Mouse (Mus musculus): ENCODE measurements around the gene Scand1. TPM values are rescaled to one million over a fixed set of nuclear protein-coding genes. Genes with fewer than 3 reads are reported as not detected.
A peak's percentile ranks its signal among the peaks of the same experiment; 100 is the strongest.

The Scand1 gene
- polyA plus RNA-seq, 1 experiment from 2014 or later, result 88.4 TPM

DNA sequence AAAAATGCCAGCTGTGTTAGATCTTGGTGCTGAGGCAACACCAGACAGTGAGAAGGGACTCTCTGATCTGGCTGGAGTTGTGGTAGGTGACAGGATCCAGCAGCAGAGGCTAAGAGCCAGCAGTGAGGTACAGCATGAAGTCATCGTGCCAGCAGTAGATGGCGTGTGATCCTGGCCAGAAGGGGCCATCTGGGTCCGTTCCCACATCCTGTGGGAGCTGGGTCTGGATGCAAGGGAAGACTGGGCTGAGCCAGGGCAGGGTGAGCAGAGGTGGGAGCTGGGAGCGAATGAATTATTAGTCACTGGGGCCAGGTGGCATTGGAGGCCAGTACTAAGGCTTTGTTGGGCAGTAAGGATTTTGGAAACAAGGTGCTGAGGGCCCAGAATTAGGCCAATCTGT lies 31.3 kb downstream of the Scand1 start:
- ATAC-seq (ENCODE audit: insufficient number of reproducible peaks, insufficient read depth, low FRiP score, low TSS enrichment, low read depth), result no peak

GRCm38 (mm10) chr2:156278226-156279017 lies 34.1 kb downstream of the Scand1 start:
- Histone ChIP-seq H3K27ac (peak overlapping the region; percentile 66), H3K36me3 (peaks cover 53% of the 10 kb centered on the region)
- no peak for ATAC-seq (ENCODE audit: insufficient number of reproducible peaks, insufficient read depth, low FRiP score, low TSS enrichment, low read depth)

More for the DNA sequence above, 31.3 kb downstream of the Scand1 start:
- Histone ChIP-seq H3K4me2 (no peak overlapping the region), H3K4me1 (peaks cover 8% of the 10 kb centered on the region; the same call in 1 of the 2 replicates), H3K4me3 (no peak overlapping the region), H3K36me3 (peaks cover 42% of the 10 kb centered on the region), H3K27me3 (no peaks in the 10 kb centered on the region), H3K9ac (no peak overlapping the region), H3K27ac (no peak overlapping the region), H3K9me3 (no peaks in the 10 kb centered on the region)
- 85% methylated on average over 4 of the region's 4 CpGs for WGBS

GRCm38 (mm10) chr2:156272553-156272952 lies 40.0 kb downstream of the Scand1 start:
- 89% methylated on average over 6 of the region's 6 CpGs for WGBS
- peaks cover 58% of the 10 kb centered on the region for H3K36me3 ChIP-seq
- no peak overlapping the region for H3K27ac ChIP-seq
- no peak overlapping the region for H3K4me2 ChIP-seq
- H3K9me3 ChIP-seq, result no peaks in the 10 kb centered on the region
- no peaks in the 10 kb centered on the region for H3K27me3 ChIP-seq
- ATAC-seq (ENCODE audit: insufficient number of reproducible peaks, insufficient read depth, low FRiP score, low TSS enrichment, low read depth), result no peak
- no peak overlapping the region for H3K4me3 ChIP-seq
- no peaks in the 10 kb centered on the region for H3K4me1 ChIP-seq
- no peak overlapping the region for H3K9ac ChIP-seq

More at GRCm38 (mm10) chr2:156278226-156279017, 34.1 kb downstream of the Scand1 start:
- Histone ChIP-seq H3K27me3 (no peaks in the 10 kb centered on the region), H3K4me2 (no peak overlapping the region), H3K4me3 (no peak overlapping the region), H3K9ac (no peak overlapping the region), H3K4me1 (peaks cover 8% of the 10 kb centered on the region; the same call in 1 of the 2 replicates), H3K9me3 (no peaks in the 10 kb centered on the region)
- 45% methylated on average over 4 of the region's 4 CpGs for WGBS

GRCm38 (mm10) chr2:156267636-156268035 lies 44.9 kb downstream of the Scand1 start:
- WGBS, result 97% methylated on average over 9 of the region's 9 CpGs
- Histone ChIP-seq H3K4me2 (no peak overlapping the region), H3K9ac (no peak overlapping the region), H3K27ac (no peak overlapping the region), H3K27me3 (no peaks in the 10 kb centered on the region), H3K4me3 (no peak overlapping the region), H3K4me1 (no peaks in the 10 kb centered on the region), H3K9me3 (no peaks in the 10 kb centered on the region), H3K36me3 (peaks cover 44% of the 10 kb centered on the region)
- ATAC-seq (ENCODE audit: insufficient number of reproducible peaks, insufficient read depth, low FRiP score, low TSS enrichment, low read depth), result no peak

DNA sequence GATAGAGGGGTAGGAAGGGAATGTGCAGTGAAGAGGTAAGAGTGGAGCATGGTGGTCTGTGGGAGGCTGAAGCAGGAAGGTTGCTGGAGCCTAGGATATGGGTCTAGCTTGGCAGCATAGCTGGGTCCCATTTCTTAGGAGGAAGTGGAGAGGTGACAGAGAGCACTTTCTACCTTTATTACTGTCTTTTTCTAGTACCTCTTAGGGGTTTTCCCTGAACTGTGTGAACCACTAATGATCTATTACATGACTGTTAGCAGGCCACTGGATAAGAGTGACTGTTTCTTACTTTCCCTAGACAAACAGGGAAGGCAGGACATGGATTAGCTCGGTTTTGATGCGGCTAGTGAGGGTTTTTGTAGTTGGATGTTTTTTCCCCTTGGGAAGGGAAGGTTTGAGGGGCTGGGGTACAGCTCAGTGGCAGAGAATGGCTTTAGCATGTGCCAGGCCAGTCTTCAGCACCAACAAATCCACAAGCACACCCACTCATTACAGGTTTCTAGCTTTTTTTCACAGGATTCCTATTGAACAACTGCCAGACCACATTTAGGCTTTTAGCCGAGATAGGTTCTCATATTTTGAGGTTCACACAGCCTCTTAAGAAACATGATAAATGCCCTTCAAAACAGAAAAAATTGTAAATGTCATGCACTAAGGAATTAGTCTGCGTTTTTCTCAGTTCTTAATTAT lies 49.2 kb downstream of the Scand1 start:
- WGBS, result 81% methylated on average over 4 of the region's 4 CpGs
- peaks cover 55% of the 10 kb centered on the region for H3K36me3 ChIP-seq
- no peak for ATAC-seq (ENCODE audit: insufficient number of reproducible peaks, insufficient read depth, low FRiP score, low TSS enrichment, low read depth)

More for the DNA sequence above, 49.2 kb downstream of the Scand1 start:
- Histone ChIP-seq H3K4me3 (no peak overlapping the region), H3K4me1 (no peaks in the 10 kb centered on the region), H3K4me2 (no peak overlapping the region), H3K9me3 (no peaks in the 10 kb centered on the region), H3K27me3 (no peaks in the 10 kb centered on the region), H3K9ac (no peak overlapping the region), H3K27ac (no peak overlapping the region)

Small RNA genes within 50 kb of the gene (microRNA-seq; reads per million reads assigned to microRNA genes)
- not detected for gene Gm22759

Other genes starting within 250 kb of the Scand1 start
- gene Spag4, start 247.5 kb downstream of the Scand1 start, polyA plus RNA-seq (2015; fragmentation: Nextera tagmentation; extraction: Ambion mirVana), result 3.5 and 4.8 TPM in 2 replicates
- 60.5 and 62.7 TPM in 2 replicates for gene Cpne1, start 200.7 kb downstream of the Scand1 start, polyA plus RNA-seq (2015; fragmentation: Nextera tagmentation; extraction: Ambion mirVana)
- 31.7 and 33.4 TPM in 2 replicates for gene Rbm12, start 200.7 kb downstream of the Scand1 start, polyA plus RNA-seq (2015; fragmentation: Nextera tagmentation; extraction: Ambion mirVana)
- gene Gm28036, start 185.6 kb downstream of the Scand1 start, polyA plus RNA-seq (2015; fragmentation: Nextera tagmentation; extraction: Ambion mirVana), result 20.4 and 21.7 TPM in 2 replicates
- gene Romo1, start 168.7 kb downstream of the Scand1 start, polyA plus RNA-seq (2015; fragmentation: Nextera tagmentation; extraction: Ambion mirVana), result 383 and 419 TPM in 2 replicates
- 35.4 and 39.3 TPM in 2 replicates for gene Nfs1, start 168.5 kb downstream of the Scand1 start, polyA plus RNA-seq (2015; fragmentation: Nextera tagmentation; extraction: Ambion mirVana)
- gene Rbm39, start 132.5 kb downstream of the Scand1 start, polyA plus RNA-seq (2015; fragmentation: Nextera tagmentation; extraction: Ambion mirVana), result 862 and 870 TPM in 2 replicates
- gene Phf20, start 116.2 kb downstream of the Scand1 start, polyA plus RNA-seq (2015; fragmentation: Nextera tagmentation; extraction: Ambion mirVana), result 90.3 and 95.8 TPM in 2 replicates
- 5.0 and 5.2 TPM in 2 replicates for gene Cnbd2, start 405 bp downstream of the Scand1 start, polyA plus RNA-seq (2015; fragmentation: Nextera tagmentation; extraction: Ambion mirVana)
- gene Epb41l1, start 108.2 kb upstream of the Scand1 start, polyA plus RNA-seq (2015; fragmentation: Nextera tagmentation; extraction: Ambion mirVana), result 4.4 and 4.5 TPM in 2 replicates
- 35.3 and 38.9 TPM in 2 replicates for gene Aar2, start 234.9 kb upstream of the Scand1 start, polyA plus RNA-seq (2015; fragmentation: Nextera tagmentation; extraction: Ambion mirVana)